Mouse (Mus musculus) brain, embryonic 18.5 days (tissue): ENCODE data around the gene Gab2.
"Not testable (repeated sequence)": the region's sequence is repeated elsewhere in the genome, so short reads cannot be mapped to it uniquely, and the experiment has no call there.

Source experiments
- DNase-seq: peaks from one replicate; pipeline ENCODE4 v3.0.0-alpha.2; 2012; ENCODE audit warnings: low read depth, low spot score

The Gab2 gene

DNA sequence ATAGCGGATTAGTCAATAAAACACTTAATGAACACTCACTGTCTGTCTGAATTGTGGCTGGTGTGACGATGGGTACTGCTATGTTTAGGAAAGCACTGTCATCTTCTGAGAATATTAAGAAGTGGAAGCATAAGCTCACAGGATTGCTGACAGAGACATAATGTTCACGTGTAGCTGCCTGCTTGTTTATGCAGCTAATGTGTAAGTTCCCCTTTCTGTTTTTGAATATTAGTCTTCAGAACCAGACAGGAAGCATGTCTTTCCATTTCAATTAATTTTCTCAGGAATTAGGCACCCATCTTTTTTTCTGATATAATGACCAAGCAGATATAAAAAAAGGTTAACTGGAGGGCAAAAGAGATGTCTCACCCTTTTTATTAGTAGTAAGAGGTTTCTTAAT is 55.1 kb downstream of the Gab2 start:
- DNase-seq, result no peak

DNA sequence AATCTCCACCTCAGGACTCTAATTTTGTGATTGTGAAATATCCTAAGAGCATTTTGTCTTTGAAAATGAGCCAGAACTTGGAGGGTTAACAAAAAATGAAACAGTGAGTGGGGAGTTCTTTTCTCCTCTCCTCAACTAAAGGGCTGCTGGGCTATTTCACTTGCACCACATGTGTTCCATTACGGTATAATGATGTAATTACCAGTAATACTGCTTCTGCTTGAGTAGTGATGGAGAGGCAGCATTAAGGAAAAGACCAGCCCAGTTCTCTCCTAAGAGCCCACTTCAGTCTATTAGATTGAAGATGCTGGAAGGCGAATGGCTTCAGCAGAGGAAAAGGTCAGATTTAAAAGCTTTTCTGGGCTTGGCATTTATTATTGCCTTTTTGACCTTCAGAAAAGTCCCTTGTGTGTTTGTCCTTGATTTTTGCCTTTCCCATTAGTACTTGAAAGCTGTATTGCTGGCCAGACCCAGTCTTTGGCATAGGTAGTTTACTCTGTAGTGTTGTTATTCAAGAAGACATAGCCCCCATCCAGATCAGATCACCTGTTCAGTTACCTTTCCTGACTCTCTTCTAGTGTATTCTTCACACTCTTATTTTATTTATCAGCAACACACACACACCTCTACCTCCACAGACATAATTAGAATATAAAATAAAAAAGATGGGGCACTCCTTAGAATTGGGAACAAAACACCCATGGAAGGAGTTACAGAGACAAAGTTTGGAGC is 69.9 kb downstream of the Gab2 start:
- no peak for DNase-seq

DNA sequence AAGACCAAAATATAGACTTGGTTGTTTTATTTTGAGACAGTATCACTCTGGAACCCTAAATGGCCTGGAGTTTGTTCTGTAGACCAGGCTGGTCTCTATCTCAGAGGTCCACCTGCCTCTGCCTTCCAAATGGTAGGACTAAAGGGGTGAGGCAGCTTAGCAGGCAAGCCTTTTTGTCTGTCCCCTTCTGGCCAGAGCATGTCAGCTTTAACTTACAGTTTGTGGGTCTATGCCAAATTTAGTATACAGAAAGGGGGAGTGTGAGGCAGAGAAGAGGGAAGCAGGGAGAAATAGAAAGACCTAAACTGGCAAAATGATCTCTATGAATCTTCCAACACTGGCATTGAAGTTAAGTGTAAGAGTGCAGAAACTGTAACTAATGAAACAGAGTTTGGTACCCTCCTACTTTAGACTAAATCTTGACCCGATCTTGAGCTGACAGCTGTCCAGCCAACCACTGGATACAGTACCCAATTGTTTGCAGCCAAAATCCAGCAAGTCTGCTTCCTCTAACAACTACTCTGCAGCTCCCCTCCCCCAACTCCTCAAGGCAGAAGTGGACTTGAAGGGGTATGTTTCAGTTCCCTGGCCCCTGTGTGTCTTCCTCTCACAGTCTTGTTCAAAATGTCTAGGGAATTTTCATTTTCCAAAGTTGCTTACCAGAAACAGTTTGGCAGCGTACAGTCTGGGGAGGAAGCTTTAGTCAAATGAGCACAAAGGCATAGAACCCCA is 73.5 kb downstream of the Gab2 start:
- DNase-seq, result no peak

DNA sequence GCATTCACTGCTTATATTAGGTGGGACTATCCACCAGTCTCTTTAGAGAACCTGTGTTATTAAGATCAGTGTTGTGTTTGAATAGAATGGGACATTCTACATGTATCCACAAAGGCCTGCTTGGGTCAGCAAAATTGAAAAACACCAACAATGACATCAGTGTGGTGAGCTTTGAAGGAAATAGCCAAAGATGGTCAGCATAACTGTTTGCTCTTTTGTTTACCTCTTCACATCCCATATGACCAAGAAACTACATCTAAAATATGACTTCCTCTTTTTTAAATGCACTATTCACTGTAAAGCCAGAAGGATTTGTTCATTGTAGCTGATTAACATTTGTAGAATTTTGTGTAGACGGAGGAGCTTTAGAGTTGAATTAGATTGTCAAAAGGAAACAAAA is 82.9 kb downstream of the Gab2 start:
- no peak for DNase-seq

DNA sequence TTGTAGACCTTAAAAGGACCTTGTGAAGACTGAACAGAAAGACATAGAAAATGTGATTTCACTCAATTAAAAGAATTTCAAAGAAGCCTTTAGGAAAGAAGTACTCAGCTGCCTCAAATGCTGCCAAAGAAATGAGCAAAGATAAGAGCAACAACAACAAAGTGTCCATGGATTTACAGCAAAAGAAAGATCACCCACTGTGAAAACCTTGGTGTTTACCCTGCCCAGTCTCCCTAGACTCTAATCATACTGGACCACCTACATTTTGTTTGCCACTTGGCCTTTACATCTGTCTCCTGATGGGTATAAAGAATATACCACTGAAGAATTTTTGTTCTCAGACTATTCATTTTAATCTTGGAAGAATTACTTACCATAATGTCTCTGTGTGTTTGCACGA is 89.7 kb downstream of the Gab2 start:
- DNase-seq, result no peak

DNA sequence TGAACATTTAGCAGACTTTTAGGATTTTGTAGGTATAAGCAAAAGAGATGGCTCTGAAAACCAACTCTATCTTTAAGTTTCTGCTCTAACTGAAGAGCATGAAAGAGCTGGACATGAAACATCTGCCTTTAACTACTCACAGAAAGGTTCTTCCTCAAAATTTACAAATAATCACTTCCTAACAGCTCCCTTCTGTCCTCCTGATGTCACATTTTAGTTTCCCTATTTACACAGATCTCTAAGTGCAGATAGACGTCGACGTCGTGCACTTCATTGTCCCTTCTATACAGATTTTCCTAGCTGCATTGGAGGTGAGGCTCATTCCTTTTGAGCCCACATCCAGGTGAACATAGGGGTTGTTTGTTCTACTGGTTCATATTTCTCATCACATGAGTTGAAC is 90.3 kb downstream of the Gab2 start:
- DNase-seq, result no peak

DNA sequence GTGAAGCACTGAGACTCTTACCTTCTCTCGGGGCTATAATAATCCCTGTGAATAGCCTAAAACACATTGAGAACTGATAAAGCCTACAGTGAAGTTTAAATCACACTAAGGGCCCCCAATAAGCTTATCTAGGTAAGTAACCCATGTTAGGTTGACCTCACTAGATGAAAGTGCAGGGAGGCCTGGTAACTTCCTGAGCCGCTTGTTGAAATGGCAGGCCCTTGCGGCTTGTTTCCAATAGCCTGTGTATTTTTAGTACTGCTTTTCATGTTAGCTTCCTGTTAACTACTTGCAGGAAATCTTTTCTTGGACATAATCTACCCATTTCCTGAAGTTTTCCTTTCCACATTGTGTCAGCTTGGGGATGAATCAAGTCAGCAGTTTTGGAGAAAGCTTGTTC is 90.7 kb downstream of the Gab2 start:
- DNase-seq, result no peak

DNA sequence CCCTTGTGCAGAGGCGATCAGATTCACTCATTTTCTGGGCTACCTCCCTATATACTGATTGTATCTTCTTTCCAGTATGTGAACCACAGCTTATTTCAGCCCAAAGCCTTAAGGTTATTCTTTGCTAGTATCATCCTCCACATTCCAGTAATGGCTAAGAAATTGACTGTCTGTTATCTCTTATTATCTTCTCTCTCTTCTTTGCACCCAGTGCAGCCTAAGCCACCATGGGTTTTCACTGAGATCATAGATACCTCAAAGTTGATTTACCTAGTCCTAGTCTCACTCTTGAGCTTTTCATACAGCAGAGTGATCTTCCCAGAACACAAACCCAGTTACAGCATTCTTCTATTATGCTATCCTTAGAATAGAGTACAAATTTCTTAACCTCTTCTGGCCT is 100.5 kb downstream of the Gab2 start:
- DNase-seq, result no peak

DNA sequence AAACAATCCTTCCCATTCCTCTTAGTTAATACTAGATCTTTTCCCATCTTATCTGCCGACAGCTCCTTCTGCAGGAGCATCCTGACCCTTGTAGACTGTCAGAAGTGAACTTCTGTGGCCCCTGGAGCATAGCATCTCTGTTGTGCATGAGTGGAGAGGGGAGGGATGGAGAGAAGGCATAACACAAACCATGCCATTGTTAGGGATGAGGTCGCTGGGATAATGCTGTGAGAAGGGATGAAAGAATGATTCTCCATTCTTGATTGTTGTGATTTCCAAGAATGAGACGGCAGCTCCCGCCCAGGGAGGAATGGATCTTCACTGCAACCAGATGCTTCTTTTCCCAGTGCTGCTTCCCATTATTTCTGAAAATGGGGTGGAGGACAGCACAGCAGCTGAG is 102.0 kb downstream of the Gab2 start:
- no peak for DNase-seq

DNA sequence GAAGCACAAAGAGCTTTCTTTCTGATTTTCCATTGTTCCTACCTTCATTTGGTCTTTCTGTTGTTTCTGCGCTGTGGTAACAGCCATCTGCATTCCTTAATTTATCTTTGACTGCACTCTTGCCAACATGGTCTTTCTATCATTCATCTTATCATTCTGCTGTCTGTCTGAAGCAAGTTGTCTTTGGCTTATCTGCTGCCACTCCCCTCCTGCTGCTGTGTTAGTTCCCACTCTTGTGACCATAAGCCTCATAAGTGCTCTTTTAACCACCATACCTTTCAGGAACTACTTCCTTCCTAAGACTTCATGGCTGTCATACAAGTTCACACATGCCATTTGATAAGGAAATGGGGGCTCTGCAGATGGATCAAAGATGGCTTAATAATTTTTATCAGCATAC is 102.6 kb downstream of the Gab2 start:
- no peak for DNase-seq

DNA sequence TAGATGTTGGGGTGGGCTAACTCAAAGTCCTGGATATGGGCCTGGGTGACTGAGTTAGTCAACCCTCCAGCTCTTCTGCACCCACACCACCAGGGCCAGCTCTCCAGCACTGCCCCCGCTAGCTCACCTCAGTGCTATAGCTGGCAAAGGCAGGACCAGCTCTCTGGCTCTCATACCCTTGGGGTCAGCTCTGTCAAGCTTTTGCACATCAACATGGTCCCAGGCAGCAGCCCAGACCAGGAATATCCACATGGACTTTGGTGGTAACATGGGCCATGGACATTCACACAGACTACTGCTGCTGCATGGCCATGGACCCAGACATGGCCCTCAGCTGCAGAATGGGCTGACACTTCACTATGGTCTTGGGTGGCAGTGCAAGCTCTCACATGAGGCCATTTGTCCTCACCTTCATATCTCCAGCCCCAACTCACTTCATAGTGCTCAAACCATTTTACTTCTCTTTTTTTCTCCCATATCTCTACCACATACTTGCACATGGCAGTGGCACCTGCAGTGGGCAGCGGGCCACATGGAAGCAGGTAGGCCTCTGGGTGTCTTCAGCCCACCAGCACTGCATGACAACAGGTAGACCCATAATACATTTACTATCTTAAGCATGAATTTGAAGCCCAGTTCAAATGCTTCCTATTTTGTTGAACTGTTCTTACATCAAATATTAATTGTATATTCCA is 106.1 kb downstream of the Gab2 start:
- DNase-seq, result no peak

DNA sequence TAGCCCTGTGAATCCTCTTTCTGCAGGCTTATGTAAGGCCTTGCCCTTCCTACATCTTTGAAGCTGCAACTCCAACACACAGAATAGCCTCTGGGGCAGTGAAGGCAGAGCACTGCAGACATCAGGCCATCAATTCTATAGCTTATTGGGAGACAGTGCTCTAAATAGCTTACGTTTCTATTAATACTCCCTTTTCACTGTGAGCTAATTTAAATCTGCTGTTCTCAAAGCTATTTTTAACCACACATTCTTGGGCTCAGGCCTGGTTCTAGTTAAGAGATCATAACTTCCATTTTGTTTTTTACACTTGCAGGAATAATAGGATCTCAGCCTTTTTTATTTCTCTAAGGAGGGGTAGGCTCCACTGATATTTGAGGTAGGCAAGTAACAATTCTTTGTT is 107.7 kb downstream of the Gab2 start:
- no peak for DNase-seq

DNA sequence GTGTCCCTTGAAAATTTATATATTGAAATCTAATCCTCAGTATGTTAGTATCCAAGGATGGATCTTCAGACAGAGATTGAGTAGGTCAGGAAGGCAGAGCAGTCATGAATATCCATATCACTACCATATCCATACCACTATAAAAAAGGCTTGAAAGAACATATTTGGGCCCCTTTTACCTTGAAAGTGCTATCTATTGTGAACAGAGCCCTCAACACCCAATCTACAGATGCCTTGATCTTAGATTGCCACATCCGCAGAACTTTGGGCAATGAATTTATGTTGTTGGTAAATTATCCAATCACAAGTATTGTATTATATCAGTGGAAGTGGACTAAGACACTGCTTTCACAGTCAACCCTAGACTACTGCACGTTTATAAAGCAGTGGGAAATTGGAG is 122.5 kb downstream of the Gab2 start:
- DNase-seq, result no peak

DNA sequence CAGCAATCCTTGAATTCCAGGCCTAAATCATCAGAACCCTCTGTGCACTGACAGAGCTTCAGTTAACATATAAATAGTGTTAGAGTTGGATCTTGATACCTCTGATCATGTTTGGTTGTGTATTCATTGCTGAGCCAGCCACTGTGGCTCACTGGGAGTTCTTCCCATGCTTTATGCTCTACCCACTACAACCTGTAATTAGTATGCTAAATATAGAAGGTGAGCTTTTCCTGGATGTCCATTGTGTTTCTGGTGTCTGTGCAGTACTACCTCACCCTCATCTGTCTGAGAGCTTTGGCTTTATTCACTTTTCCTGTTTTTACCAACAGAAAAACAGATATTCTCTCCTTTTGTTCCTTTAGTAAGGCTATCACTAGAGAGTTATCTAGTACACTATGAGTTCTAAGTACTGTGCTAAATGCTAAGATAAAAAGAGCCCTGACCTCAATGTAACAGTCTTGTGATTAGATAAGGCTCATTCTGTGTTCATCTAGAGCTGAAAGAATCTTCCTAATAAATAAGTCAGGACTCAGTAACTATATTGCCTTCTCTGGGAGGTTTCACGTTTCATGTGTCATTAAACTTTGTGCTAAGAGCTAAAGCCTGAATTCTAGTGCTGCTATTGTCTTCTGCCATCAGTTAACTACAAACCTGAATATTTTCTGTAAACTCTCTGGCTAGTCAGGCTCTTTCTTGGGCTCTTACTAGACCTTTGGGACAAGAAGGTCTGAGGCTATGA is 127.6 kb downstream of the Gab2 start:
- DNase-seq, result no peak

DNA sequence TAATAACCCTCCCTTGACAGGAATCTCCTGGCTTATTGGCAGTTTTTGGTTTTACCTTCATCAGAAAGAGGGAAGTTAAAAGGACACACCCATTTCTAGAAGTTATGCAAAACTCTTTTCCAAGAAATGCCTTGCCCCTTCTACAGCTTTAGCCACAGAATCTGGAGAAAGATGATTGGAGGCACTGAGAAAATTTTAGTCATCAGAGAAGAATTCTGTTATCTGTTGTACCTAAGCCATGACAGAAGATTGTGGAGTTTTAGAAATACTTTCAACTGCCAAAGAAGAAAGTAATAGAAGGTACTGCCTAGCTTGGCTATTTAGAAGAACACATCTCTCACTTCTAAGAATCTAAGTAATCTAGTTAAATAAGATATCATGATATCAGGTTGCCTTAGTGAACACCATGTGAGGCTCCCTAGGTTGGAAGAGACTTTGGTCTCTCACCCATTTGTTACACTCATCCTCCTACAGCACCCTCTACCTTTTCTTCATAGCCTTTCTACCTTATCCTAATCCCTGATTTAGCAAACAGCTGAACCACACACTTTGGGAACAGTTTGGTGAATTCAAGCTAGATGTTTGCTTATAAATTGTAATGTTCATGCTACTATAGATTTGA is 128.8 kb downstream of the Gab2 start:
- no peak for DNase-seq

DNA sequence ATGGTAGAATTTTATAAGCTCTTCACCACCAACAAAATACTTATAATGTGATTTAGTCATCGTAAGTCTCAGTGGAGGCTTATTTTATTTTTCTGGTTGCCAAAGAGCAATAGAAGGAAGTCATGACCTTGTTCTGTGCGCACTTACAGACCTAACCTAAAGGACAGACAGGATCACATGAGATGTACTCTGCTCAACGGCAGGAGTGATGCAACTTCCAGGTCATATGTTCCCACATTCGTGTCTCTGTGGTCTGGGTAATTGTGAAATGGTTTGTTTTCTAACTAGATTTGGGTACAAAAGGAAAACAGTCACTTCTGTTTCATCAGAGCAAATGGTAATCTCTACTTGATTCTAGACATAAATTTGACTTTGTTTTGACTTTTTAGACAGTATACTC is 129.7 kb downstream of the Gab2 start:
- no peak for DNase-seq

DNA sequence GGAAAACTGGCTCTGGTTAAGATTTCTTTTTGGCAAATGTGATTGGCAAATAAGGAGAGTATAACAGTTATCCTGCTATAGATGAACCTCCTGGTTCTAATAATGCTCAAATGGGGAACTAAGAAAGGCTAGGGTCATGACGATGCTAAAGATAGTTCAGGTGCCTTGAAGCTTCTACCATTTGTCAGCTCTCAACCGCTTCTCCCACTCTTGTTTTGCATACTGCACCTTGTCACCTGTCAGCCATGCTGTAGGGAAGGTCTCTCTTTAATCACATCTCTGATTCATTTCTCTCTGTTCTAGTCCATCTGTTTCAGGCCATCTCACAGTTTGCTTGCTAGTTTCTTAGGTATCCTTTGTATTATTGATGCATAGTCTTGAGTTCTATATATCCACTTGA is 142.4 kb downstream of the Gab2 start:
- DNase-seq, result no peak

DNA sequence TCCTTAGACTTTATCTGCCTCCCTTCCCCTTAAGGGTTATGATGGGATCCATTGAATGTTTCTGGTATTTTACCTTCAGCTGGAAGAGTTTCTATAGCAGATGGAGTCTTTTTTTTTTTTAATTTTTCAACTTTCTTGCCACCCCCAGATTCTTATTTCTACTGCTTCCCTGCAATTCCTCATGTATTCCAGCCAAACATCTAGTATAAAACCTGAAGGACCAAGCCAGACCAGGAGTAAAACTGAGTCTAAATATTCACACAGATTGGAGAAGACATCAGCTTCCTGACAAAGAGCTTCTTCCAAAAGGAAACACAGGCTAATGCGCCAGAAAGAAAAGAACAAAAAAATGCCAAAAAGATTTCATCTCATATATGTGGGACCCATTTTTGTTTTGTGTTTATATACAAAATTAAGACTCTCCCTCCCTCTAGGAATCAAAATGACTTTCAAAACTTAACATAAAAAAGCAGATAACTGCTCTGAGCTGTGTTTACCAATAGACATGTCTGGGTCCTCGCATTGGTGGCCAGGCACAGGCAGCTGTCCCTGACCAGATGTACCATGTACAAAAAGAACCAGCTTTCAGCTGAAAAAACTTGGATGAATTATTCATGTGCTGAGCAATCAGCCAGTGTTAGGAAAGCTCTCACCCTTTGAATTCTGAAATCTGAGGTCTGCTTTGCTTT is 164.0 kb downstream of the Gab2 start:
- DNase-seq, result no peak

DNA sequence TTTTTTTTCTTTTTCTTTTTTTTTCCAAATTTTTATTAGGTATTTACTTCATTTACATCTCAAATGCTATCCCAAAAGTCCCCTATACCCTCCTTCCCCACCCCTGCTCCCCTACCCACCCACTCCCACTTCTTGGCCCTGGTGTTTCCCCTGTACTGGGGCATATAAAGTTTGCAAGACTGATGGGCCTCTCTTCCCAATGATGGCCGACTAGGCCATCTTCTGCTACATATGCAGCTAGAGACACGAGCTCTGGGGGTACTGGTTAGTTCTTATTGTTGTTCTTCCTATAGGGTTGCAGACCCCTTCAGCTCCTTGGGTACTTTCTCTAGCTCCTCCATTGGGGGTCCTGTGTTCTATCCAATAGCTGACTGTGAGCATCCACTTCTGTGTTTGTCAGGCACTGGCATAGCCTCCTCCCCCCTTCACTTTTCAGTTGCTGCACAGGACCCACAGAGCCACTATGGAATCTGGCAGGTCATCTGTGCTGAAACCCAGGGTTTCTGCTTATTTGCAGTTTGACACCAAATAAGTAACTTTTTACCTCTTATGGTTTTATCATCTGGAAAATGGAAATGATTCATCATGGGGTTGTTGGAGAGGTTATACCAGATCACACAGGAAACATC is 164.7 kb downstream of the Gab2 start:
- DNase-seq, result not testable (repeated sequence)

DNA sequence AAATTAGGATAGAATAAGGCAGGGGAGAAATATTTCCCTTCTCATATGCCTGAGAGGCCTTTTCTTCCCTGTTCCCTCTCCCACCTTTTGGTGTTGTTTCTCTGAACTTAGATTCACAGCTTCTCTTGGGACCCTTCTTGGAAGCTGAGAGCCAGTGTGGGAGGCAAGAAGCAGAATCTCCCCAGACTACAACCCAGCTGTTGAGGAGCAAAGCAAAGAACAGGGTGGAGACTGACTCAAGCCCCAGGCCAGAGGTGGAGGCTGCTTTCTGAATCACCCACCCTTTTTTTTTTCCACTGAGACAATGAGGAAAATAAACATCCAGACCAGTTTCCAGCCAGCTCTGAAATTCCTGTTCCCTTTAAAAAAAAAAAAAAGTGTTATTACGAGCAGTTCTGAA is 166.3 kb downstream of the Gab2 start:
- no peak for DNase-seq

DNA sequence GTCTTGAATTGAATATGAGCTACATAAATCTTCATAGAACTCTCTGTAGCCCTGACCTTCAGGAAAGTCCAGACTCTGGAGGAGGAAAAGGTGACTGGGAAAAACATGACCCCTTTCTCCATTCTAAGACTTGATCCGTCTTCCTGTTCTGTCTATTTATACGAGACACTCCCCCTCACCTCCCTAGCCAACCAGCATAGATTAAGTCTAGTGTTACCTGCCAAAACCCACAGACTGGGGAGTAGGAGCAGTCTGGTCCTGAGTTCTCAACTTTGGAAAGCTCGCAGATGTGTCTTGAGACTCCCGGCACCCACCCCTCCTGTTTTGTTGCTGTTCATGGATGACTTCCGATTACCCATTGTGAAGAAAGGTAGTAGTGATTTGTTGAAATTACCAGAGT is 166.8 kb downstream of the Gab2 start:
- no peak for DNase-seq
